In genomic region chr5:76540181-76540580, GRCm38 (mm10) we compare ENCODE assay signal across 12 mouse cellular contexts. TPM values are rescaled to one million over a fixed set of nuclear protein-coding genes. Genes with fewer than 3 reads are reported as not detected.
DNase-seq lines count a peak whose midpoint lies in the region; ATAC-seq and TF ChIP-seq lines count a peak whose summit lies in the region.
"Had no signal": no experiment of that assay in that cellular context is flagged by ENCODE, and none has a peak within 500 bp of the region (broad histone marks: within the 10 kb centered on the region; RNA-seq: fewer than 3 reads in every experiment).

No protein-coding gene starts in this region.

- H3K27me3 ChIP-seq in forebrain, postnatal 0 days (ENCODE audit: insufficient read depth, low read length), result no peaks in the 10 kb centered on the region
- no peaks in the 10 kb centered on the region for H3K27me3 ChIP-seq in forebrain, embryonic 10.5 days (ENCODE audit: poor library complexity, severe bottlenecking)
- H3K27me3 ChIP-seq in neural tube, embryonic 13.5 days, result no peaks in the 10 kb centered on the region
- no peaks in the 10 kb centered on the region for H3K27me3 ChIP-seq in midbrain, embryonic 11.5 days (ENCODE audit: control insufficient read depth, insufficient read depth, low read length)
- H3K27me3 ChIP-seq: embryonic facial prominence, embryonic 15.5 days had no signal

- no peak; the same call in 1 of the 2 replicates for ATAC-seq in forebrain, postnatal 0 days
- ATAC-seq in neural tube, embryonic 13.5 days (ENCODE audit: low read depth), result no peak
- ATAC-seq in erythroid progenitor cell, adult 5-6 weeks (replicated peaks; ENCODE audit: low FRiP score, poor library complexity, severe bottlenecking), result no peak
- no peak for ATAC-seq in midbrain, embryonic 11.5 days (ENCODE audit: low FRiP score)

- no peak overlapping the region for H3K4me2 ChIP-seq in forebrain, postnatal 0 days (ENCODE audit: low read depth)
- no peak overlapping the region for H3K4me2 ChIP-seq in neural tube, embryonic 13.5 days
- H3K4me2 ChIP-seq in midbrain, embryonic 11.5 days, result no peak overlapping the region
- H3K4me2 ChIP-seq: embryonic facial prominence, embryonic 15.5 days; lung, embryonic 14.5 days had no signal

- 23% methylated on average over 8 of the region's 8 CpGs for WGBS in forebrain, postnatal 0 days
- WGBS in forebrain, embryonic 10.5 days, result 87% methylated on average over 8 of the region's 8 CpGs
- WGBS in neural tube, embryonic 13.5 days, result 75% methylated on average over 8 of the region's 8 CpGs
- WGBS in midbrain, embryonic 11.5 days, result 74% methylated on average over 8 of the region's 8 CpGs

- no peak overlapping the region for H3K9ac ChIP-seq in forebrain, postnatal 0 days
- H3K9ac ChIP-seq in neural tube, embryonic 13.5 days, result no peak overlapping the region
- no peak overlapping the region for H3K9ac ChIP-seq in midbrain, embryonic 11.5 days (ENCODE audit: low read length)
- H3K9ac ChIP-seq: embryonic facial prominence, embryonic 15.5 days; lung, embryonic 14.5 days had no signal

- DNase-seq in forebrain, postnatal 0 days, result peak; percentile 3
- DNase-seq in forebrain, embryonic 10.5 days (ENCODE audit: extremely low spot score, low spot score), result no peak
- no peak for DNase-seq in neural tube, embryonic 10.5 days (ENCODE audit: extremely low spot score, low spot score)
- DNase-seq in heart, adult 8-10 months (ENCODE audit: low spot score), result peak; percentile 56
- DNase-seq in right cerebral cortex, postnatal 25 days, result peak; percentile 23
- DNase-seq in midbrain, embryonic 11.5 days (ENCODE audit: low spot score, missing footprints), result no peak

- no peaks in the 10 kb centered on the region for H3K9me3 ChIP-seq in forebrain, postnatal 0 days (ENCODE audit: low read length)
- no peaks in the 10 kb centered on the region for H3K9me3 ChIP-seq in forebrain, embryonic 10.5 days
- H3K9me3 ChIP-seq in neural tube, embryonic 13.5 days, result no peaks in the 10 kb centered on the region
- no peaks in the 10 kb centered on the region for H3K9me3 ChIP-seq in midbrain, embryonic 11.5 days (ENCODE audit: control insufficient read depth, low read length)
- H3K9me3 ChIP-seq: embryonic facial prominence, embryonic 15.5 days had no signal

- H3K36me3 ChIP-seq in forebrain, postnatal 0 days (ENCODE audit: insufficient read depth), result peaks cover 71% of the 10 kb centered on the region
- H3K36me3 ChIP-seq in forebrain, embryonic 10.5 days (replicated peaks), result peaks cover 78% of the 10 kb centered on the region
- peaks cover 76% of the 10 kb centered on the region for H3K36me3 ChIP-seq in neural tube, embryonic 13.5 days
- peaks cover 20% of the 10 kb centered on the region for H3K36me3 ChIP-seq in midbrain, embryonic 11.5 days (ENCODE audit: control insufficient read depth, insufficient read depth, low read length)

- no peak for TF ChIP-seq CTCF in forebrain, postnatal 0 days (IDR thresholded peaks at IDR 0.05; ENCODE audit: low read depth)

- no peak overlapping the region for H3K27ac ChIP-seq in forebrain, postnatal 0 days (ENCODE audit: low read depth, low read length)
- no peak overlapping the region for H3K27ac ChIP-seq in forebrain, embryonic 10.5 days
- H3K27ac ChIP-seq in neural tube, embryonic 13.5 days (replicated peaks), result 0 out of 2 replicates have a peak overlapping the region, but pooled peaks have one; percentile 0
- no peak overlapping the region for H3K27ac ChIP-seq in midbrain, embryonic 11.5 days (ENCODE audit: low read depth, low read length)
- H3K27ac ChIP-seq: embryonic facial prominence, embryonic 15.5 days had no signal

- H3K4me3 ChIP-seq in forebrain, postnatal 0 days (ENCODE audit: low read depth, low read length), result no peak overlapping the region
- no peak overlapping the region for H3K4me3 ChIP-seq in forebrain, embryonic 10.5 days
- no peak overlapping the region for H3K4me3 ChIP-seq in neural tube, embryonic 13.5 days
- no peak overlapping the region for H3K4me3 ChIP-seq in midbrain, embryonic 11.5 days (ENCODE audit: low read depth, low read length)
- H3K4me3 ChIP-seq: embryonic facial prominence, embryonic 15.5 days had no signal

- H3K4me1 ChIP-seq in forebrain, postnatal 0 days (ENCODE audit: insufficient read depth), result no peaks in the 10 kb centered on the region
- no peaks in the 10 kb centered on the region for H3K4me1 ChIP-seq in forebrain, embryonic 10.5 days
- no peaks in the 10 kb centered on the region for H3K4me1 ChIP-seq in neural tube, embryonic 13.5 days (replicated peaks)
- no peaks in the 10 kb centered on the region for H3K4me1 ChIP-seq in midbrain, embryonic 11.5 days (ENCODE audit: control insufficient read depth, insufficient read depth, low read length)
- H3K4me1 ChIP-seq: embryonic facial prominence, embryonic 15.5 days had no signal

RNA-seq across cellular contexts. Expression of gene Exoc1, which starts 11.1 kb away (rescaled TPM):
- total RNA-seq in forebrain, postnatal 0 days (2014; rRNA removed), result 81.7 and 96.2 TPM in 2 replicates
- polyA plus RNA-seq in forebrain, postnatal 0 days (2015; fragmentation: Nextera tagmentation; extraction: Ambion mirVana), result 35.5 and 48.9 TPM in 2 replicates
- polyA plus RNA-seq in forebrain, embryonic 10.5 days (2016; fragmentation: Nextera tagmentation; extraction: Ambion mirVana), result 45.6 and 46.8 TPM in 2 replicates
- polyA plus RNA-seq in neural tube, embryonic 13.5 days (2015; fragmentation: Nextera tagmentation; extraction: Ambion mirVana), result 53.2 and 56.7 TPM in 2 replicates
- 10 to 100 TPM; 10.4 to 13.5 (median 10.8) TPM for total RNA-seq in heart, adult 8-10 months (2022)
- 31.4 and 32.7 TPM in 2 replicates for total RNA-seq in erythroid progenitor cell, adult 5-6 weeks (2015; ENCODE audit: low replicate concordance)
- total RNA-seq in erythroid progenitor cell, adult 5-6 weeks (2017; ENCODE audit: low replicate concordance), result 19.0 and 32.3 TPM in 2 replicates
- polyA plus RNA-seq in midbrain, embryonic 11.5 days (2014; fragmentation: Nextera tagmentation; extraction: Ambion mirVana), result 49.1 and 56.6 TPM in 2 replicates

RNA-seq across cellular contexts. Expression of gene Cep135, which starts 48.3 kb away (rescaled TPM):
- 6.2 and 8.3 TPM in 2 replicates for total RNA-seq in forebrain, postnatal 0 days (2014; rRNA removed)
- 1.6 and 2.8 TPM in 2 replicates for polyA plus RNA-seq in forebrain, postnatal 0 days (2015; fragmentation: Nextera tagmentation; extraction: Ambion mirVana)
- polyA plus RNA-seq in forebrain, embryonic 10.5 days (2016; fragmentation: Nextera tagmentation; extraction: Ambion mirVana), result 10.8 and 12.2 TPM in 2 replicates
- polyA plus RNA-seq in neural tube, embryonic 13.5 days (2015; fragmentation: Nextera tagmentation; extraction: Ambion mirVana), result 3.6 and 5.1 TPM in 2 replicates
- 1 to 10 TPM; 2.7 to 3.2 (median 2.9) TPM for total RNA-seq in heart, adult 8-10 months (2022)
- total RNA-seq in erythroid progenitor cell, adult 5-6 weeks (2015; ENCODE audit: low replicate concordance), result 39.3 and 59.1 TPM in 2 replicates
- total RNA-seq in erythroid progenitor cell, adult 5-6 weeks (2017; ENCODE audit: low replicate concordance), result 81.6 and 82.6 TPM in 2 replicates
- 11.1 TPM in 2 replicates for polyA plus RNA-seq in midbrain, embryonic 11.5 days (2014; fragmentation: Nextera tagmentation; extraction: Ambion mirVana)

RNA-seq across cellular contexts. Expression of gene Gm7271, which starts 56.3 kb away (rescaled TPM):
- not detected in 2 replicates for total RNA-seq in forebrain, postnatal 0 days (2014; rRNA removed)
- not detected in 2 replicates for polyA plus RNA-seq in forebrain, postnatal 0 days (2015; fragmentation: Nextera tagmentation; extraction: Ambion mirVana)
- not detected in 2 replicates for polyA plus RNA-seq in forebrain, embryonic 10.5 days (2016; fragmentation: Nextera tagmentation; extraction: Ambion mirVana)
- polyA plus RNA-seq in neural tube, embryonic 13.5 days (2015; fragmentation: Nextera tagmentation; extraction: Ambion mirVana), result 11.6 and 15.5 TPM in 2 replicates
- not detected for total RNA-seq in heart, adult 8-10 months (2022)
- not detected in 2 replicates for total RNA-seq in erythroid progenitor cell, adult 5-6 weeks (2015; ENCODE audit: low replicate concordance)
- not detected in 2 replicates for total RNA-seq in erythroid progenitor cell, adult 5-6 weeks (2017; ENCODE audit: low replicate concordance)
- polyA plus RNA-seq in midbrain, embryonic 11.5 days (2014; fragmentation: Nextera tagmentation; extraction: Ambion mirVana), result 0.33 and 0.47 TPM in 2 replicates
- total RNA-seq: neutrophil, adult 5-6 weeks had no signal
- polyA plus RNA-seq: embryonic facial prominence, embryonic 15.5 days; large intestine, adult 2 months; lung, embryonic 14.5 days had no signal

Comparison
In these comparisons a context has a peak if more than half of its experiments do, and no peak if none do; other contexts are left out.
1. DNase-seq: peak in forebrain, postnatal 0 days (single experiment), heart, adult 8-10 months (single experiment) and right cerebral cortex, postnatal 25 days (single experiment); none in forebrain, embryonic 10.5 days (single experiment), neural tube, embryonic 10.5 days (single experiment) and midbrain, embryonic 11.5 days (single experiment).